Mouse (Mus musculus) hindbrain, embryonic 15.5 days (tissue): Measurements from ENCODE around the gene Eid2b. TPM values are rescaled to one million over a fixed set of nuclear protein-coding genes. Genes with fewer than 3 reads are reported as not detected.

Experiments
- ATAC-seq: fragments of 200-750 bp; cut with Nextera tagmentation; 2 replicates; pipeline ENCODE4 v1.8.0; 2017; ENCODE audit warnings: low read depth, moderate number of reproducible peaks, moderate TSS enrichment; ENCODE audit not compliant: low FRiP score
- H3K27ac ChIP-seq: fragments of 300-500 bp; sonication (generic); replicated peaks from 2 replicates; pipeline ENCODE4 v1.5.1; 2015; ENCODE audit warnings: mild to moderate bottlenecking, inconsistent platforms
- H3K27me3 ChIP-seq: fragments of 300-500 bp; sonication (generic); 2 replicates; pipeline ENCODE4 v1.6.1; 2015; ENCODE audit warnings: control low read depth, inconsistent platforms
- H3K36me3 ChIP-seq: fragments of 300-500 bp; sonication (generic); 2 replicates; pipeline ENCODE4 v1.6.1; 2015; ENCODE audit warnings: control low read depth, inconsistent platforms
- H3K4me1 ChIP-seq: fragments of 300-500 bp; sonication (generic); replicated peaks from 2 replicates; pipeline ENCODE4 v1.6.1; 2015; ENCODE audit warnings: control low read depth, inconsistent platforms
- H3K4me2 ChIP-seq: fragments of 300-500 bp; sonication (generic); 2 replicates; pipeline ENCODE4 v1.6.1; 2015; ENCODE audit warnings: moderate library complexity, mild to moderate bottlenecking, inconsistent platforms
- H3K4me3 ChIP-seq: fragments of 300-500 bp; sonication (generic); 2 replicates; pipeline ENCODE4 v1.5.1; 2015; ENCODE audit warnings: mild to moderate bottlenecking, inconsistent platforms
- H3K9ac ChIP-seq: fragments of 300-500 bp; sonication (generic); 2 replicates; pipeline ENCODE4 v1.6.1; 2015; ENCODE audit warnings: inconsistent platforms
- H3K9me3 ChIP-seq: fragments of 300-500 bp; sonication (generic); 2 replicates; pipeline ENCODE4 v1.6.1; 2016; ENCODE audit warnings: control low read depth, inconsistent platforms
- WGBS: fragments of 180-500 bp; shearing (Covaris S2); methylation state at CpG from one replicate; pipeline ENCODE4 v1.1.7; 2015; 5-methylcytosine and 5-hydroxymethylcytosine counted together
- polyA plus RNA-seq: library from polyadenylated mRNA; unstranded; fragments of >200 nt; fragmentation: Nextera tagmentation; extraction: Ambion mirVana; gene quantifications from 2 replicates; pipeline ENCODE4 v1.2.1, GENCODE M21; 2015

Eid2b gene
- polyA plus RNA-seq, 1 experiment from 2014 or later = 38.4 TPM

DNA sequence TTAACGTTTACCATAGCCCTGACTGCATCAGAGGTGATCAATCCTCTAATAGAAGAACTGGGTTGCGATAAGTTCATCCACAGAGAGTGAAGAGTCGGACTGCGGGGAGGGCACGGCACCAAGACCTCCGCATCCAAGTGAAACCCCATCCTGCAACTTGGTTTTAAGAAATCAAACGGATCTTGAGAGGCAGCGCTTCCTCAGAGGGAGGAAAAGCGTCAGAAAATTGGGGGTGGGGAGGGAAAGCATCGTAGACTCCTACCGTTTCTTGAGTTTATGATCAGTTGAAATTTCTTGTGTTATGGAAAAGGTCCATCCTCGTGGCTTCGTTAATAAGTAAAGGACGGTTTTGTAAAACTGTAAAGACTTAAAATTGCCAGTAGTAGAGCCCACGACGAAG is 9.0 kb upstream of the Eid2b start:
- peak overlapping the region; percentile 85 for H3K4me2 ChIP-seq
- peaks cover 5% of the 10 kb centered on the region; the same call in 1 of the 2 replicates for H3K27me3 ChIP-seq
- peaks cover 15% of the 10 kb centered on the region for H3K4me1 ChIP-seq
- peak overlapping the region; percentile 94 for H3K27ac ChIP-seq
- WGBS = 27% methylated on average over 16 of the region's 16 CpGs
- H3K4me3 ChIP-seq = peak overlapping the region; percentile 90
- H3K9me3 ChIP-seq = no peaks in the 10 kb centered on the region
- H3K36me3 ChIP-seq = peaks cover 12% of the 10 kb centered on the region; the same call in 1 of the 2 replicates
- ATAC-seq = no peak
- peak overlapping the region; percentile 98 for H3K9ac ChIP-seq

DNA sequence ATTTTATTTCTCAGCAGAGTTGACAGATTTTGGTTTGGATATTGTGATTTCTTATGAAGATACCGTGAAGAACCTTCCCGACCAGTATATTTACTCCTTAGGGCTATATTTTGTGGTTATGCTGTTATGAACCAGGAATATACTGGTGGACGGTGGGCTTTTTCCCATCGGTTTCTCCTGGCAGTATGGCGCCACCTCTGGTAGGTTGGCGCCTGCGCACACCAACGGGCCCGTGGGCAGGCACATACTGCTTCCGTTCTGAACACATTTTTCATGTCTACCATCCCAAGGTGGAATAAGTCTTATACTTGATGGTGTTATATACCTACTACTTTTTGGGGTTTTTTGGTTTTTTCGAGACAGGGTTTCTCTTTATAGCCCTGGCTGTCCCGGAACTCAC is 8.2 kb upstream of the Eid2b start:
- 96% methylated on average over 12 of the region's 12 CpGs for WGBS
- H3K36me3 ChIP-seq = peaks cover 12% of the 10 kb centered on the region; the same call in 1 of the 2 replicates
- no peak overlapping the region for H3K9ac ChIP-seq
- no peak for ATAC-seq
- peaks cover 15% of the 10 kb centered on the region for H3K4me1 ChIP-seq
- H3K27ac ChIP-seq = no peak overlapping the region
- peaks cover under 1% of the 10 kb centered on the region; the same call in 1 of the 2 replicates for H3K27me3 ChIP-seq
- H3K9me3 ChIP-seq = no peaks in the 10 kb centered on the region
- H3K4me3 ChIP-seq = no peak overlapping the region
- peak overlapping the region; percentile 85 for H3K4me2 ChIP-seq

DNA sequence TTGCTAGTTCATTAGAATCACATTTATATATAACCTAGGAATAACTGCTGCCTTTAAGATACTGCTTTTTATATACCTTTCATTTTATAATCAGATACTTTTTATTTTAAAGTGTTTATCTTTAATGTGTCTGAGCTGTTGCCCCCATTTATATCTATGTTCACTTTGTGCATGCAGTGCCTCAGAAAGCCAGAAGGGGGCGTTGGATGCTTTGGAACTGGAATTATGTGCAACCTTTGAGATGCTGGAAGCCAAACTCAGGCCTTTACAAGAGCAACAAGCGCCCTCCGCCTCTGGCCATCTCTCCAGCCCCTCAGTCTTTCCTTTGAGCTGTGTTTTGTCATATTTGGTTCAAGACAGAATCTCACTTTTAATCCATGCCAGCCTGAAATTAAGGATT is 5.8 kb upstream of the Eid2b start:
- Histone ChIP-seq H3K27me3 (no peaks in the 10 kb centered on the region), H3K4me2 (no peak overlapping the region), H3K4me3 (no peak overlapping the region), H3K27ac (no peak overlapping the region), H3K36me3 (peaks cover 12% of the 10 kb centered on the region; the same call in 1 of the 2 replicates), H3K4me1 (peaks cover 15% of the 10 kb centered on the region), H3K9ac (no peak overlapping the region), H3K9me3 (no peaks in the 10 kb centered on the region)
- WGBS = 74% methylated on average over 3 of the region's 3 CpGs
- ATAC-seq = no peak

DNA sequence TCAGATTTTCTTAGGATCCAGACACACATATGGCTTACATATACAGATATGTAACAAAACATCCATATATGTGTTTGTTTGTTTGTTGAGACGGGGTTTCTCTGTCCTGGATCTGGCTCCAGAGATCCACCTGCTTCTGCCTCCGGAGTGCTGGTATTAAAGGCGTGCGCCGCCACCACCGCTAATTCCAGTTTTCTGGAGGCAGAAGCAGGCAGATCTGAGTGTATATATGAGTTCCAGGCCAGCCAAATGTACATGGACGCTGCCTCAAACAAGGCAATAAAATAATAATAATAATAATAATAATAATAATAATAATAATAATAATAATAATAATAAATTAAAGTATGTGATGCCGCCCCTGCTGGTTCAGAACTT is 313 bp upstream of the Eid2b start:
- Histone ChIP-seq H3K27me3 (no peaks in the 10 kb centered on the region), H3K27ac (no peak overlapping the region), H3K9ac (no peak overlapping the region), H3K4me3 (peak overlapping the region; percentile 75; the same call in 1 of the 2 replicates), H3K9me3 (no peaks in the 10 kb centered on the region), H3K4me2 (no peak overlapping the region), H3K36me3 (peaks cover 5% of the 10 kb centered on the region; the same call in 1 of the 2 replicates), H3K4me1 (peaks cover 17% of the 10 kb centered on the region)
- peak; percentile 20; the same call in 1 of the 2 replicates for ATAC-seq
- WGBS = 60% methylated on average over 8 of the region's 8 CpGs

DNA sequence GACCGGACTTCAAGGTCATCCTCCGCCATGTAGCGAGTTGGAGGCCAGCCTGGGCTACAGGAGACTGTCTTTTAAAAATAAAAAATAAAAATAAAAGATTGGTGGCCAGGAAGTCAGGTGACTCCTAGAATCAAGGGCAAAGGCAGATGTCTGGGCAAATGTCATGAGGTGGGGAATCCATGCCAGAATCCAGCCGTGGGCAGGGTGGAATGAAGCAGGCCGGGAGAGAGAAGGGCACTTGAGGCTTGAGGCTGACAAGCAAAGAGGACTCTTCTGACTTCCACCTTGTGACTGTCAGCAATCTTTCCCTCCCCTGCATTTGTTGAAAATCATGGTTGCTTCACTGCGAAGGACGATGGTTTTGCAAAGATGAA is 727 bp downstream of the Eid2b start:
- Histone ChIP-seq H3K4me3 (peak overlapping the region; percentile 75), H3K27ac (peak overlapping the region; percentile 89), H3K4me1 (peaks cover 17% of the 10 kb centered on the region), H3K36me3 (0 out of 2 replicates have a peak, but pooled peaks cover under 1% of the 10 kb centered on the region), H3K9me3 (no peaks in the 10 kb centered on the region), H3K4me2 (peak overlapping the region; percentile 93), H3K9ac (peak overlapping the region; percentile 92), H3K27me3 (no peaks in the 10 kb centered on the region)
- ATAC-seq = no peak
- WGBS = 86% methylated on average over 7 of the region's 7 CpGs

DNA sequence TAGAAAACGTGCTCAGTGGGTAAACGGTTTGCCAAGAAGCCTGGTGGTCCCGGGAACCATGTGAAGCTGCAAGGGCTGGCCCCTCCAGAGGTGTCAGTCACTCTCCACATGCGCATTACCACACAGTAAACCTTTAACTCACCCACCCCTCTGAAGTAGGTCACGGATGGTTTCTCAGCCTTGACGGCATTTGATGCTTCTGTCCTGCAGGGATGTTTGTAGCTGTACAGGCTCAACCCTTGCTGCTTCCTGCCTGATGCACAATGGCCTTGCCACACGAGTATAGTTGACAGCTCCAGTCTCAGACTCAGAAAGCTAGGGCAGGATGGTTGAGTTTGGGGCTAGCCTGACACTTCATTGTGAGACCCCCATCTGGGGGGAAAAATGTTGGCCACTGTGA is 3.1 kb downstream of the Eid2b start:
- Histone ChIP-seq H3K9ac (no peak overlapping the region), H3K9me3 (no peaks in the 10 kb centered on the region), H3K4me2 (no peak overlapping the region), H3K27ac (no peak overlapping the region), H3K4me3 (no peak overlapping the region), H3K4me1 (peaks cover 17% of the 10 kb centered on the region), H3K36me3 (no peaks in the 10 kb centered on the region), H3K27me3 (no peaks in the 10 kb centered on the region)
- 77% methylated on average over 7 of the region's 7 CpGs for WGBS
- ATAC-seq = no peak

DNA sequence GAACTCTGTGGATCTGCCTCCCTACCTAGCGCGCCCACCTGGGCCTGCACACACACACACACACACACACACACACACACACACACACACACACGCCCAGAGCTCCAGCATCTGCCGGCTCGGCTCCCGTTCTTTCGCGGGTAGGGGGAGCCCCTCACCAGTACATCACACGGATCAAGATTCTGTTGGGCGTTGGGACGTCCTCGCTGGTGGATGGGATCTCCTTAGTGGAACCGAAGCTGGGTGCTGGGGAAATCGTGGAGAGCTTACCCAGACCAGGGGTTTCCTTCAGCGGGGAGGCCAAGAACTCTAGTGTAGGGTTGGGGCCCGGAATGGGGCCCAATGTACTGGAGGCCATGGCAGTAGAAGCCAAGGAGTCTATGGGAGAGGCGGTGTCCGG is 12.6 kb downstream of the Eid2b start:
- H3K4me3 ChIP-seq = peak overlapping the region; percentile 24
- no peaks in the 10 kb centered on the region for H3K36me3 ChIP-seq
- no peak overlapping the region for H3K27ac ChIP-seq
- no peak for ATAC-seq
- H3K27me3 ChIP-seq = peaks cover 40% of the 10 kb centered on the region
- peak overlapping the region; percentile 51 for H3K4me2 ChIP-seq
- peaks cover 12% of the 10 kb centered on the region for H3K4me1 ChIP-seq
- under 1% methylated on average over 17 of the region's 18 CpGs for WGBS
- 0 out of 2 replicates have a peak overlapping the region, but pooled peaks have one; percentile 11 for H3K9ac ChIP-seq
- no peaks in the 10 kb centered on the region for H3K9me3 ChIP-seq

DNA sequence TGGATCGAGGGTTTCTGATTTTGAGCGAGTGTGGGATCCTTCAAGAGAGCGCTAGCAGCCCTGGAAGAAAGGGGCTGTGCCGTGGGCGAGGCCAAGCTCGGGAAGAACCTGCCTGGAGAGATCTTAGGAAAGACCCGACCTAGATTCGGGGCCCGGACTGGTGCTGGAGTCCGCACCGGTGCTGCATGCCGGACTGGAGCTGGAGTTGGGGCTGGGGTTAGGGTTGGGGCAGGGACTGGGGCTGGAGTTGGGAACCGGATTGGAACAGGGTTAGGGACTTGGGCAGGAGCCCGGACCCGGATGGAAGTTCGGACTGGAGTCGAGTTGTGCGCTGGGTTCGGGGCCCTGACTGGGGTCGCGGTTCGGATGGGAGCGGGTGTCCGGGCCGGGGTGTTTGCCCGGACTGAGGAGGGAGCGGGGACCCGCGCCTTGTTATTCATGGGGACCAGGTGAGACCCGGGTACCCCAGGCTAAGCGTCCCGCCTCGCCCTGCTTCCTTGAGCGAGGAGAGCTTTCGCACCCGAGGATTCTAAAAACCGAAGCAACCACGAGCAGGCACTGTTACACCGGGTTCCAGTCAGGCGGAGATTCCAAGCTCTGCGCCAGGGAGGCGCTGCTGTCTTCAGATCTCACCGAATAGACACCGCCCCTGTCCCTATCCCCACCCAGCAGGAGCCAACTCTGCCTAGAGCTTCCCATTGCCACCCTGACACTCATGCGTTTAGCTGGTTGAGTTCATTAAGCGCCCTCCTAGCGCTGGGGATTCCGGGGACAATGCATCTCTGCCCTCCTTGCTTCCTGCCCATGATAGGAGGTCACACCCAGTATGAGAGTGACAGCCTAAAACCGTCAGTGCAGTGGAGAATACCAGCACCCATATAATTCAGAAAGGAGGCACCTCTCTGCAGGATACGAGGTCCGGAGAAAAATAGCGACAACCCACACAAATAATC is 13.4 kb downstream of the Eid2b start, which contains the start of gene Selenov:
Gene Selenov (minus strand): TSS at position 549 of the 953 bp plus-strand sequence.
- Histone ChIP-seq H3K27ac (no peak within 1 kb of the TSS), H3K9me3 (no peaks in the 10 kb centered on the region)
- WGBS = 1% methylated on average over 52 of the region's 52 CpGs

DNA sequence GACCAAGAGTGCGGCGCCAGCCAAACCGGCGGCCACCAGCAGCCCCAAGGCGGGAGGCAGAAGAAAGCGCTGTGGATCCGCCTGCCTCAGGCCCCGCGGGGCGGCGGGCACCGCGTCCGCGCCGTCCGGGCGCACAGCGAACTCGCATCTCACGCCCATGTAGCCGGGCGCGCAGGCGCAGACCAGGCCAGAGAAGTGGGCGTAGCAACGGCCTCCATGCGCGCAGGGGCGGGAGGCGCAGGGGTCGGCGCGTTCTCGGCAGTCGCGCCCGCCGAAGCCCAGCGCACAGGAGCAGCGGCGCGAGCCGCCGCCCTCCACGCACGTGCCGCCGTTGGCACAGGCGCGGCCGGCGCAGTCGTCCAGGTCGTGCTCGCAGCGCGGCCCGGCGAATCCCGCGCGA is 16.9 kb downstream of the Eid2b start:
- Histone ChIP-seq H3K9me3 (no peaks in the 10 kb centered on the region), H3K4me2 (peak overlapping the region; percentile 88), H3K9ac (peak overlapping the region; percentile 55), H3K36me3 (no peaks in the 10 kb centered on the region), H3K4me1 (peaks cover 22% of the 10 kb centered on the region), H3K27me3 (peaks cover 30% of the 10 kb centered on the region), H3K27ac (peak overlapping the region; percentile 34; the same call in 1 of the 2 replicates), H3K4me3 (peak overlapping the region; percentile 58)
- peak; percentile 82 for ATAC-seq
- 1% methylated on average over 58 of the region's 63 CpGs for WGBS

More for the DNA sequence above, 13.4 kb downstream of the Eid2b start, which contains the start of gene Selenov:
- Histone ChIP-seq H3K9ac (0 out of 2 replicates have a peak within 1 kb of the TSS, but pooled peaks have one; percentile 11), H3K27me3 (peaks cover 40% of the 10 kb centered on the region), H3K4me3 (peak within 1 kb of the TSS; percentile 24), H3K36me3 (no peaks in the 10 kb centered on the region), H3K4me1 (peaks cover 12% of the 10 kb centered on the region), H3K4me2 (peak within 1 kb of the TSS; percentile 51)
- ATAC-seq = peak; percentile 13; the same call in 1 of the 2 replicates

DNA sequence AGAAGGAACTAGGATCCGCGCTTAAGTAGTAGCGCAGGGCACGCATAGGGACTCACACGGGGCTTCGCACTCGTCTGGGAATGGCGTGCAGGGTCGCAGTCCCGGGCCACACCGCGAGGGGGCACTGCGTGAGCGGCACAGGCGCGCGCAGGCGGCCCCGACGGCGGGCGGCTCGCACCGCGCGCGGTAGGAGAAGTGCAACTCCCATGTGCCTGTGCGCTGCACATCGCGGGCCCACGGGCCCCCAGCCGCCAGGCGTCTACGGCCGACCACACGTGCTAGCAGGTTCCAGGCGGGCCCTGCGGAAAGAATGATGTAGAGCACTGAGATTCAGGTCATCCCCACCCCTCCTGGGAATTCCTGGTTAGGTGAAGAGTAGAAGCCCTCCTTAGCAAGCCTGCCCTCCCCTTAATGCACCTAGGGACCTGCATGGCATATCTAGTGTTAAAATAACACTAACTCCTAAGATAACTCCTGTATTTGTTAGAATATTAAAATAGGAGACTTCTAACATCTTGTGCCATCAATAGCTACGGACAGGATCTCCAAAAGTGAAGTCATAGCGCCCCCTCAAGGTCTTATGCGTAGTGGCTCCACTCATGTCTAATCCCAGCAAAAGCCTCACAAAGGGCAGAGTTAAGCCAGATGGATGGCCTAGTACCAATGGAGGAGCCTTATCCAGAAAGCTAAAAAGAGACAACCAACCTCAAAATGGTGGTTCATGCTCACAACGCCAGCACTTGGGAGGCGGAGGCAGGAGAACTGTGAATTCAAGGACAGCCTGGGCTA is 21.5 kb downstream of the Eid2b start:
- Histone ChIP-seq H3K4me3 (peak overlapping the region; percentile 18), H3K4me1 (peaks cover 24% of the 10 kb centered on the region), H3K27ac (no peak overlapping the region), H3K27me3 (no peaks in the 10 kb centered on the region), H3K9ac (peak overlapping the region; percentile 5; the same call in 1 of the 2 replicates), H3K36me3 (no peaks in the 10 kb centered on the region), H3K4me2 (peak overlapping the region; percentile 51), H3K9me3 (no peaks in the 10 kb centered on the region)
- 11% methylated on average over 43 of the region's 43 CpGs for WGBS
- no peak for ATAC-seq

DNA sequence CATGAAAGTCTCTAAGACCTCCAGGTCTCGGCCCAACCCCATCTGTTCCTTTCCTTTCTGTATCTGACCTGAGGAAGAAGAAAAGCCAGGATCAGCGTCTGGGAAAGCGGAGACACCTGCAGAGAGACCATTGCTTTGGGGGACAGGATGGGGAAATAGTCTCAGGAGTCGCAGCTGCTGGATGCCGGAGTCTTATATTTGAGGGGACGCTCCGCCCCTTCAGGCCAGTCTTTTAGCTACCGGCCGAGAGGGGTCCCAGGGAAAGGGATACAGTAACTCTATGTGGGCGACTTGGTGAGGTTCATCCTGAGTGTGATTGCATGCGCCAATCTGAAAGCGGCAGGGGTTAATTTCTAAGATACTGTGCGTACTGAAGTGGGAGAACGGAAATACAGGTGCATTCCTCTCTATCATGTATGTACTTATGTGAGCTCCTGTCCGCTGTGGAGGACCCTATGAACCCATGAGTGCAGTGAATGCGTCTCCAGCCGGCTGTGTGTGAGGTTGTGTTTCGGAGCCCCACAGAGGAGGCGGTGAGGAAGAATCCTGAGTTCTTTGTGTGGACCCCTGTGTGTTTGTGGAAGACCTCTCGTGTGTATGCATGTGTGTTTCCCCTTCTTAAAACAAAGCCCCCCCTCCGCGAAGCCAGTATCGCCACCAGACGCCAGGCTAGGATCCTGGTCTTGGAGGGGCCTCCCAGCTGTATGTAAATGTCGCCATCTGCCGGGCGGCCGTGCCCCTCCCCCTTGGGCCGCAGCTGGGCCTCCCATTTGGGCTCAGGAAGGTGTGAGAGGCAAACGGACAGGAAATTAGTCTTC is 24.3 kb downstream of the Eid2b start, which contains the start of gene Dll3:
Gene Dll3 (minus strand): TSS at position 623 of the 818 bp plus-strand sequence.
- Histone ChIP-seq H3K4me2 (peak within 1 kb of the TSS; percentile 80), H3K9ac (peak within 1 kb of the TSS; percentile 60), H3K27ac (peak within 1 kb of the TSS; percentile 21), H3K9me3 (no peaks in the 10 kb centered on the region), H3K4me1 (peaks cover 24% of the 10 kb centered on the region), H3K27me3 (no peaks in the 10 kb centered on the region), H3K4me3 (peak within 1 kb of the TSS; percentile 44), H3K36me3 (peaks cover 23% of the 10 kb centered on the region)
- under 1% methylated on average over 30 of the region's 30 CpGs for WGBS
- ATAC-seq = peak; percentile 68
